Mouse (Mus musculus) hindbrain, embryonic 12.5 days (tissue): Measurements from ENCODE around the gene Rab8b. TPM values are rescaled to one million over a fixed set of nuclear protein-coding genes. Genes with fewer than 3 reads are reported as not detected.
A peak's percentile ranks its signal among the peaks of the same experiment; 100 is the strongest.
"Not testable (repeated sequence)": the region's sequence is repeated elsewhere in the genome, so short reads cannot be mapped to it uniquely, and the experiment has no call there.

Experiments
- ATAC-seq: fragments of 200-750 bp; cut with Nextera tagmentation; 2 replicates; pipeline ENCODE4 v1.8.0; 2017; ENCODE audit warnings: moderate TSS enrichment; ENCODE audit not compliant: low FRiP score
- H3K27ac ChIP-seq: fragments of 300-500 bp; sonication (generic); 2 replicates; pipeline ENCODE4 v1.5.1; 2016; ENCODE audit warnings: mild to moderate bottlenecking
- H3K27me3 ChIP-seq: fragments of 300-500 bp; sonication (generic); 2 replicates; pipeline ENCODE4 v1.6.1; 2016; ENCODE audit warnings: mild to moderate bottlenecking
- H3K36me3 ChIP-seq: fragments of 300-500 bp; sonication (generic); 2 replicates; pipeline ENCODE4 v1.6.1; 2016; ENCODE audit warnings: mild to moderate bottlenecking
- H3K4me1 ChIP-seq: fragments of 300-500 bp; sonication (generic); 2 replicates; pipeline ENCODE4 v1.6.1; 2016
- H3K4me2 ChIP-seq: fragments of 300-500 bp; sonication (generic); replicated peaks from 2 replicates; pipeline ENCODE4 v1.6.1; 2016; ENCODE audit warnings: mild to moderate bottlenecking
- H3K4me3 ChIP-seq: fragments of 300-500 bp; sonication (generic); 2 replicates; pipeline ENCODE4 v1.5.1; 2016; ENCODE audit warnings: mild to moderate bottlenecking
- H3K9ac ChIP-seq: fragments of 300-500 bp; sonication (generic); 2 replicates; pipeline ENCODE4 v1.6.1; 2016; ENCODE audit warnings: mild to moderate bottlenecking, moderate library complexity
- H3K9me3 ChIP-seq: fragments of 300-500 bp; sonication (generic); replicated peaks from 2 replicates; pipeline ENCODE4 v1.6.1; 2016; ENCODE audit warnings: mild to moderate bottlenecking
- WGBS: fragments of 180-500 bp; shearing (Covaris S2); methylation state at CpG from one replicate; pipeline ENCODE4 v1.1.7; 2016; 5-methylcytosine and 5-hydroxymethylcytosine counted together
- polyA plus RNA-seq: library from polyadenylated mRNA; unstranded; fragments of >200 nt; fragmentation: Nextera tagmentation; extraction: Ambion mirVana; gene quantifications from 2 replicates; pipeline ENCODE4 v1.2.1, GENCODE M21; 2016

The Rab8b gene
- polyA plus RNA-seq, 1 experiment from 2014 or later = 33.9 TPM

- no peak for ATAC-seq
- Histone ChIP-seq H3K27ac (no peak overlapping the region), H3K9me3 (no peaks in the 10 kb centered on the region), H3K4me3 (no peak overlapping the region), H3K27me3 (no peaks in the 10 kb centered on the region), H3K4me2 (no peak overlapping the region), H3K36me3 (no peaks in the 10 kb centered on the region), H3K4me1 (peaks cover 6% of the 10 kb centered on the region), H3K9ac (no peak overlapping the region)
- WGBS = 67% methylated on average over 6 of the region's 6 CpGs
Observed at GRCm38 (mm10) chr9:66897851-66898250, 21.6 kb downstream of the Rab8b start.

- H3K27me3 ChIP-seq = no peaks in the 10 kb centered on the region
- no peak overlapping the region for H3K4me2 ChIP-seq
- H3K36me3 ChIP-seq = no peaks in the 10 kb centered on the region
- H3K27ac ChIP-seq = no peak overlapping the region; the same call in 1 of the 2 replicates
- H3K4me1 ChIP-seq = peaks cover 6% of the 10 kb centered on the region
- 57% methylated on average over 6 of the region's 6 CpGs for WGBS
- no peak overlapping the region for H3K4me3 ChIP-seq
- no peak for ATAC-seq
- no peak overlapping the region for H3K9ac ChIP-seq
- no peaks in the 10 kb centered on the region for H3K9me3 ChIP-seq
Observed at GRCm38 (mm10) chr9:66896951-66897350, 22.5 kb downstream of the Rab8b start.

GRCm38 (mm10) chr9:66895995-66896394 lies 23.5 kb downstream of the Rab8b start:
- Histone ChIP-seq H3K4me3 (no peak overlapping the region), H3K27me3 (no peaks in the 10 kb centered on the region), H3K9me3 (no peaks in the 10 kb centered on the region), H3K36me3 (no peaks in the 10 kb centered on the region), H3K27ac (no peak overlapping the region), H3K4me1 (peaks cover 6% of the 10 kb centered on the region), H3K9ac (no peak overlapping the region), H3K4me2 (no peak overlapping the region)
- no peak for ATAC-seq
- WGBS = 64% methylated on average over 5 of the region's 5 CpGs

GRCm38 (mm10) chr9:66895035-66895779 lies 24.3 kb downstream of the Rab8b start:
- Histone ChIP-seq H3K27me3 (no peaks in the 10 kb centered on the region), H3K27ac (no peak overlapping the region), H3K4me2 (no peak overlapping the region), H3K4me3 (no peak overlapping the region), H3K4me1 (peaks cover 6% of the 10 kb centered on the region), H3K9ac (no peak overlapping the region), H3K36me3 (no peaks in the 10 kb centered on the region), H3K9me3 (no peaks in the 10 kb centered on the region)
- no peak for ATAC-seq
- WGBS = 85% methylated on average over 10 of the region's 10 CpGs

GRCm38 (mm10) chr9:66894421-66894820 lies 25.1 kb downstream of the Rab8b start:
- Histone ChIP-seq H3K36me3 (no peaks in the 10 kb centered on the region), H3K9ac (no peak overlapping the region), H3K4me2 (no peak overlapping the region), H3K4me1 (peaks cover 6% of the 10 kb centered on the region), H3K4me3 (no peak overlapping the region), H3K27ac (no peak overlapping the region), H3K9me3 (no peaks in the 10 kb centered on the region), H3K27me3 (no peaks in the 10 kb centered on the region)
- WGBS = 95% methylated on average over 1 of the region's 1 CpGs
- no peak for ATAC-seq

- not testable (repeated sequence) for H3K36me3 ChIP-seq, H3K9ac ChIP-seq, H3K4me2 ChIP-seq, ATAC-seq, H3K4me3 ChIP-seq, H3K27ac ChIP-seq, H3K9me3 ChIP-seq, H3K27me3 ChIP-seq
- H3K4me1 ChIP-seq = peaks cover 18% of the 10 kb centered on the region
- 98% methylated on average over 4 of the region's 4 CpGs for WGBS
Observed at GRCm38 (mm10) chr9:66892456-66892855, 27.0 kb downstream of the Rab8b start.

- H3K36me3 ChIP-seq = no peaks in the 10 kb centered on the region
- H3K9me3 ChIP-seq = no peaks in the 10 kb centered on the region
- H3K4me2 ChIP-seq = no peak overlapping the region; the same call in 1 of the 2 replicates
- H3K4me3 ChIP-seq = no peak overlapping the region
- peak overlapping the region; percentile 31; the same call in 1 of the 2 replicates for H3K27ac ChIP-seq
- H3K9ac ChIP-seq = no peak overlapping the region
- 38% methylated on average over 6 of the region's 6 CpGs for WGBS
- H3K4me1 ChIP-seq = peaks cover 28% of the 10 kb centered on the region
- no peak for ATAC-seq
- no peaks in the 10 kb centered on the region for H3K27me3 ChIP-seq
Observed at GRCm38 (mm10) chr9:66887960-66888610, 31.4 kb downstream of the Rab8b start.

- ATAC-seq = no peak
- Histone ChIP-seq H3K9me3 (no peaks in the 10 kb centered on the region), H3K4me3 (no peak overlapping the region), H3K4me1 (peaks cover 30% of the 10 kb centered on the region), H3K9ac (no peak overlapping the region), H3K27ac (0 out of 2 replicates have a peak overlapping the region, but pooled peaks have one; percentile 31), H3K4me2 (no peak overlapping the region; the same call in 1 of the 2 replicates), H3K27me3 (no peaks in the 10 kb centered on the region), H3K36me3 (no peaks in the 10 kb centered on the region)
- 41% methylated on average over 8 of the region's 8 CpGs for WGBS
Observed at GRCm38 (mm10) chr9:66887301-66887902, 32.1 kb downstream of the Rab8b start.

- no peaks in the 10 kb centered on the region for H3K36me3 ChIP-seq
- ATAC-seq = no peak
- H3K9me3 ChIP-seq = no peaks in the 10 kb centered on the region
- WGBS = 76% methylated on average over 6 of the region's 6 CpGs
- H3K4me2 ChIP-seq = no peak overlapping the region
- peaks cover 33% of the 10 kb centered on the region for H3K4me1 ChIP-seq
- peak overlapping the region; percentile 13; the same call in 1 of the 2 replicates for H3K27ac ChIP-seq
- H3K27me3 ChIP-seq = no peaks in the 10 kb centered on the region
- H3K4me3 ChIP-seq = no peak overlapping the region
- no peak overlapping the region for H3K9ac ChIP-seq
Observed at GRCm38 (mm10) chr9:66886818-66887217, 32.7 kb downstream of the Rab8b start.

GRCm38 (mm10) chr9:66886366-66886765 lies 33.1 kb downstream of the Rab8b start:
- Histone ChIP-seq H3K4me3 (no peak overlapping the region), H3K27me3 (no peaks in the 10 kb centered on the region), H3K4me1 (peaks cover 33% of the 10 kb centered on the region), H3K27ac (no peak overlapping the region; the same call in 1 of the 2 replicates), H3K4me2 (no peak overlapping the region), H3K36me3 (no peaks in the 10 kb centered on the region), H3K9me3 (no peaks in the 10 kb centered on the region), H3K9ac (no peak overlapping the region)
- ATAC-seq = no peak
- WGBS = 21% methylated on average over 3 of the region's 3 CpGs

GRCm38 (mm10) chr9:66884609-66885008 lies 34.9 kb downstream of the Rab8b start:
- 92% methylated on average over 2 of the region's 2 CpGs for WGBS
- Histone ChIP-seq H3K4me3 (no peak overlapping the region), H3K27me3 (no peaks in the 10 kb centered on the region), H3K4me1 (peaks cover 37% of the 10 kb centered on the region), H3K4me2 (no peak overlapping the region), H3K27ac (no peak overlapping the region), H3K9ac (no peak overlapping the region), H3K9me3 (no peaks in the 10 kb centered on the region), H3K36me3 (no peaks in the 10 kb centered on the region)
- ATAC-seq = no peak

- H3K27ac ChIP-seq = no peak overlapping the region
- H3K9ac ChIP-seq = no peak overlapping the region
- H3K9me3 ChIP-seq = no peaks in the 10 kb centered on the region
- ATAC-seq = no peak
- H3K4me3 ChIP-seq = no peak overlapping the region
- peaks cover 34% of the 10 kb centered on the region for H3K4me1 ChIP-seq
- no peaks in the 10 kb centered on the region for H3K27me3 ChIP-seq
- H3K4me2 ChIP-seq = no peak overlapping the region
- H3K36me3 ChIP-seq = no peaks in the 10 kb centered on the region
- 91% methylated on average over 5 of the region's 5 CpGs for WGBS
Observed at GRCm38 (mm10) chr9:66883500-66883899, 36.0 kb downstream of the Rab8b start.
